Mouse (Mus musculus) brain, embryonic 18.5 days (tissue): ENCODE measurements at regions not wholly inside any gene's neighbourhood (a gene's known extent, or its start where the extent isn't known, plus 50 kb on each side); places are given as distances from the start of the nearest gene placed in this dataset.
A peak's percentile ranks its signal among the peaks of the same experiment; 100 is the strongest.
"Not testable (repeated sequence)": the region's sequence is repeated elsewhere in the genome, so short reads cannot be mapped to it uniquely, and the experiment has no call there.

Experiments used
- DNase-seq: peaks from one replicate; pipeline ENCODE4 v3.0.0-alpha.2; 2012; ENCODE audit warnings: low read depth, low spot score

DNA sequence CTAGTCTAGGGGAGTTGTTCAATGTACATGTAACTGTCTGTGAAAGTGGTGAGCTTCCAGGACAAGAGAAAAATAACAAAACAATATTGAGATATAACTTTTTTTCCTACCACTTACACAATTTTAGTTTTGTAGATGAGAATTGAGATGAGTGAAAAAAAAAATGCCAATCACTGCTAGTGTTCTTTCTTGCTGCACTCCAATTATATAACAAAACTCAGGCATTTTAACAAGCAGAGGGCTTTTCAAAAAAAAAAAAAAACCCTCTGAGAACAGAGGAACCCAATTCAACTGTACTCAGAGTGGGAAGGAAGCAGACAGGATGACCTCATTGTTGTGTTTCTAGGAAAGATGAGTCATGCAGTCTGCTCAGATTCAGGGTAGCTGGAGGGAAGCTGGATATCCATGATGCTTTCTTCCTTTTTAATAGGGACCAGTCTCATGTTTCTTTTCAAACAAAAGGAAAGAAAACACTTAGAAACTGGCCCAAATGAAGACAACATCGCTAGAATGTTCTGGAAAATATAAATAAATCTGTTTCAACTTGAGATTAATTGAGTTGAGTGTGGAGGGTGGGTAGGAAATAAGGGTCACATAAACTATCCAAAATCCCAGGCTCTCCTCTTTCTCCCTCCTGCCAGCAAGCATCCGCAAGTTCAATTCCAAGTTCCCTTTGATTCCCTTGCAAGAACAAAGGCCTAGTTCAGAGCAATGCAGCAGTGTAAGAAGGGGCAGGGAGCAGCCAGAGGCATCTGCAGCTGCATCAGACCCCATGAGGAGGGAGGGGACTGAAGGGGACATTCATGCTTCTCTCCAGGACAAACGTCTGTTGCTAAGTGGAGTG is 250.6 kb downstream of the Trib2 start:
- no peak for DNase-seq

DNA sequence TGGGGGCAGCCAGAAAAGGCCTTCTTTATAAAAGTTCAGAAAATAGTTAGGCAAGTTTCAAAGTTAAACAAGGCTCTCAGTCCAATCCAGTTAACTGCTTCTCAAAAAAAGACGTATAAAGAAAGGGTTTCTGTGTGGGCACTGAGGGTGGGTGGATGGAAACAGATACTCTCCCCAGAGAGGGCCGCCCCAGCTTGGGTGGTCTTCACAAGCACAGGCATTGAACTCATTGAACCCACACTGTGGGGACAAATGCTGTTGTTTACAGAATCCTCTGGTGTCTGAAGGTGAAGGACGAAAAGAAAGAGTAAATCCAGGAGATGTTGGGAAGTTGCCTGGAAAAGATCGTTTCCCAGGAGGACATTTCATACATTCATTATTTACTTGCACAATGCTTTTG is 253.9 kb downstream of the Trib2 start:
- DNase-seq = no peak

DNA sequence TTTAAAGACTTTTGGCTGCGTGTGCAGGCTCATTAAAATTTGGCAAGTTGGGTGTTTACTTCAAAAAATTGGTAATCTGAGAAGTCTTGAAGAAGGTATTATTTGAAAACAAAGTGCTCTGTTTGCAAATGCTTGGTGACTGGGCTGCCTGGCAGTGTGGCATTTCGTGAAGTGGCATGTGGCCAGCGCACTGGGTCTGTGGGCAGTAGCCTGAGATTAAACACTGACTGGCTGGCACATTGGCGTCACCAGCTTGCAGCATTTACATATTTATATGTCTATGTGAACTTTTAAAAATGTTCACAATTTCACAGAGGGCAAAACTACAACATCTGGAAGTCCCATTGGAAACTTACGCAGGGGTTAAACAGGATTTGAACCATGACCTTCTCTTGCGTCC is 261.3 kb downstream of the Trib2 start:
- DNase-seq = no peak

DNA sequence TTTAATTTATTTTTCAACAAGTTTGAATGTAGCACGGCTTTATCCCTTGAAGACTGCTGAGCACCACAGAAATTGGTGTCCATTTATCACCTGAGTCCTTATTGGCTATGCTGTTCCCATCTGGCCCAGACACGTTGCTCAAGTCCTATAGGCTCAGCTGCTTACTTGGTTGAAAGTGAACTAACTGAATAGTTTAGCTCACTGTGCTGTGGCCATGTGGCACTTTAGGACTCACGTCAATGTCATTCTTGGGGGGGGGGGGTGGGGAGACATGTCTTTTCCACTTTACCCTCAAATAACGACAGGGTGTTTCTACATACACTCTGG is 263.1 kb downstream of the Trib2 start:
- DNase-seq = no peak

DNA sequence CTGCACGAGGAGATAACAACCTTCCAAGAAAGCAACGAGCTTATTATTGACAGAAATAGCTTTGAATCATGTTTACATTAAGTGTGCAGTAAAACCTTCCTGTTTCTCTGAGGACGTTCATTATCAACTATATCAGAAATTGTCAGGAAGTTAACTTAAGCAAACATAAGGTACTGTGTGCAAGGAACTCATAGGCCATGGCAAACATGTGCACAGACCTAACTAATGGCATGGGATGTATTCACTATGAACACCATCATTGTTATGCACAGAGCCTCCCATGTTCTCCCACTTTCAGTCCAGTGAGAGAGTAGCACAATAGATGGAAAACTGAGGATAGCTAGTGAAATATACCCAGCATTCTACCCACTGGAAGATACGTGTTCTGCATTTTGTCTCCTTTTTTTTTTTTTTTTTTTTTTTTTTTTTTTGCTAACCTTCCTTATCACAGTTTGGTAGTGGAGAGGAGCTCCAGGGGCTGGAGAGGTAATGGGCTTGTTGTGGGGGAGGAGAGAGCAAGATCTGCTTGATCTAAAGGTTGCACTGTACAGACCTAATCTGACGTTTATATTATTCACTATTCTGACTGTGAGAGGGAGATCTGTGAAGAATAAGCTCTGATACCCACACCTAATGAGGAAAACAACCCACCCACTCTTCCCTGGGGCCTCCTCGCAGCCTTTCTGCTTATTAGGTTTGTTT is 263.6 kb downstream of the Trib2 start:
- no peak for DNase-seq

DNA sequence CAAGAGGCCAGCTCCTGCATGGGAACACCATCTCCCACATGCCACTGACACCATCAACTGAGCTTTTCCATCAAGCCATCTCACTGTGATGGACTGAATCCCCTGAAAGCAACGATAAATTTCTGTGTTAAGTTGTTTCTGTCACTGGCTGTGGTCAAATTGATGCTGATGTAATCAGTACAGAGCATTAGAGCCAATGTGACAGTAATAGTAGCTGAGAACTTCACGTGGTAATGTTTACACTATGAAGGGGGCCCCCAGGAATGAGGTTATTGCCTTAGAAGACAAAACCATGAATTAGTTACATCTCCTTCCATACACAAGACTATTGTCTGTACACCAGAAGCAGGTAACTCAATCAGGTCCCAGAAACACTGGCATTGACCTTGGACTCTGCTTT is 264.5 kb downstream of the Trib2 start:
- DNase-seq = no peak

DNA sequence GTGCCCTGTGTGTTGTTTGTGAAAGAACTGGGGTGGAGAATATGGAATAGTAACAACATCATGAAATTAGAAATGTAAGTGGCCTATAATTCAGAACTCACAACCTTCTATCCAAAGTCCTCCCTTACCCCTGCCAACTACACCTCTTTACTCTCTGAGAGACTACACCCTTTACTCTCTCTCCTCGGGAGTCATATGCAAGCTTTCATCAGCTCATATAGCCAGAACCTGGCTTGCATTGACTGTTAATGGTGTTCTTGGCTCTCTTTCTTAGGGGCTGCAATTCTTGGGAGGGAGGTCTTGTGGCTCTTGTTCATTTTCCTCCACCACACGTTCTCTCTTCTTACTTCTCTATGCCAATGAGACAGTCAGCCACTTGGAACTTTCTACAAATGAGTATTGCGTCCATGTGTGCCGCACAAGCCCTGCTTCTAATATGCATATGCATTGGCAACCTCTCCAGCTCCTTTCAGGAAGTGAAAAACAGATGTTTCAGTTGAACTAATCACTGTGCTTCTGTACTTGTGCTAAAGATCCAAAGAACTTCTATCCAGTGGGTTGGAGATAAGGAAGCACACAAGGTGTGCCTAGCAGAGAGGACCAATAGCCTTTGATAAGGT is 265.3 kb downstream of the Trib2 start:
- no peak for DNase-seq

DNA sequence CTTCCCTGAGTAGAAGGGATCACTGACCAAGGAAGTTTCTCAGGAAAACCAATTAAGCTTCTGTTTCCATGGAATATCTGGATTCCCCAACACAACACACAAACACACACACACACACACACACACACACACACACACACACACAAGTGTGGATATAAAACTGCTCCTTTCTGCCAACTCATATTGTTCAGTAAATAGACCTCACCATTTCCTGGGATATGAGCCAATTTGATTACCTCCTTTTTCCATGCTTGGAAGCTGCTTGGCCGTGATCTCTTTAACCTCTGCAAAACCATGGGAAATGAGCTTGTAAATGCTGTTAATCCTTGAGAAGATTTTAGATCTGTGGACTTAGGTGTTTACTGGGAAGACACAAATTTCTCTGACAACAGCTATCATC is 272.4 kb downstream of the Trib2 start:
- no peak for DNase-seq

DNA sequence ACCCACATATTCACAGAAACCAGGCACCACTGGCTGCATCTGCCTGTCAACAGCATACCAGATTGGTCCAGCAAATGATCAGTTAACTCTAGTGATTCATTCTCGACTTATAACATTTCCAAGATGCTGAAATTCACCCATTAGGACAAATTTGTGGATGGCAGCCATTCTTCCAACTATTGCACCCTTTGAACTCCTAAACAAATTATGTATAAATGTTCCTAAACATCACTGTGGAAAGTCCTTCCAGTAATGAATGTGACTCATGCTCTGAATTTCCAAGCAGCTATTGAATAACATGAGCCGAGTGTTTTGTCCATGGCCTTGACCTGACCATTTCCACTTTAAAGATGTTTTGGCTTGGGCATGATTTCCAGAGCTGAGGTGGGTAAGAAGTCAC is 274.2 kb downstream of the Trib2 start:
- no peak for DNase-seq

DNA sequence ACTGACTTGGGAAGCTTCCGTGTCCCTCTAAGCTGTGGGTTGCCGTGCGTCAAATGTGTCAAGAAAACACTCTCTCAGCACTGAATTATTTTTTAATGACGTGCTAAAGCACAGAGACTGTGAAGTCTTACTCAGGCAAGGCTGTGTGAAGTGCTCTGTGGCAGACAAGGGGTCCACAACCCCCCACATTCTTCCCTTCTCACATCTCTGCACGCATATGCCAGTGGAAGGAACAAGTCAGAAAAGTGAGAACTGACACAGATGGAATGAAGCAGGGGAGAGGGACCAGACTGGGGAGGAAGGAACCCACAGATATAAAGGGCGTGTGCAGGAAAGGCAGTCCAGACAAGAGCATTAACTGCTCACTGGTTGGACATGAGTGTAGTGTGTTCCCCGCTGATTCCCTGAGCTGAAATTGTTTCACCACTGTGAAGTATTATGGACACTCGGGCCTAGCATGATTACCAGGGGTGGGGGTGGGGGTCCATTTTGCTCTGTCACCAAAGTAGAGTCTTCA is 279.8 kb downstream of the Trib2 start:
- DNase-seq = no peak

DNA sequence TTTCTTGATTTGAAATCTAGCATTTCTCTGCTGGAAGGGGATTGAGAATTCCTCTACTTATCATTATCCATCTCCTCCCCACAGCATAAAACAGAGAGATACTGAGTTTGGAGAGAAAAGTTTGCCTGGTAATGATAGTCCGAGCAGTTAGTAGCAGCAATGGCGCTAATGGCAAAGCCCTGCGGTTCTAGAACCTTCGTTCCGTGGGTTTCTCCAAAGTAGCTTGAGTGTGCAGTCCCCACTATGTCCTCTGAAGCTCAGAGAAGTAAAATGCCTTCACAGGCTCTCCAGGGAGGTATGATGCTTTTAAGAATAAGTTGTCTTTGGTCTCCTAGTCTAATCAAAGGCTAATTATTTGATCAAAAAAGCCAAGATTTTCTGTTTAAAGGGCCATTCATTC is 280.5 kb downstream of the Trib2 start:
- no peak for DNase-seq

DNA sequence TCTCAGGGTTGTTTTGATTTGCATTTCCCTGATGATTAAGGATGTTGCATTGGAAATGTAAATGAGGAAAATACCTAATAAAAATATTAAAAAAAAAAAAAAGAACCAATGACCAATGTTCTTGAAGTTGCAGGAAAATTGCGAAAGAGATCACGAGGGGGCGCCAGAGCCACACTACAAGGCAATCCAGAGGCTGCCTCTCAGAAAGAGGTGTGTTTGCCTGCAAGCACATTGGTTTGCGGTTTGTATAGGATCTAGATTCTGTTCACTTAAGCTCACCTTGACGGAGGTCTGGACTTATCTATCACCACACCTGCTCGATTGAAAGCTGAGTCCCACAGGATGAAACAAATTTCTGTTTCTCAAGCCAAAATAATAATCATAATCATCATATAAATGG is 280.9 kb downstream of the Trib2 start:
- peak; percentile 69 for DNase-seq

DNA sequence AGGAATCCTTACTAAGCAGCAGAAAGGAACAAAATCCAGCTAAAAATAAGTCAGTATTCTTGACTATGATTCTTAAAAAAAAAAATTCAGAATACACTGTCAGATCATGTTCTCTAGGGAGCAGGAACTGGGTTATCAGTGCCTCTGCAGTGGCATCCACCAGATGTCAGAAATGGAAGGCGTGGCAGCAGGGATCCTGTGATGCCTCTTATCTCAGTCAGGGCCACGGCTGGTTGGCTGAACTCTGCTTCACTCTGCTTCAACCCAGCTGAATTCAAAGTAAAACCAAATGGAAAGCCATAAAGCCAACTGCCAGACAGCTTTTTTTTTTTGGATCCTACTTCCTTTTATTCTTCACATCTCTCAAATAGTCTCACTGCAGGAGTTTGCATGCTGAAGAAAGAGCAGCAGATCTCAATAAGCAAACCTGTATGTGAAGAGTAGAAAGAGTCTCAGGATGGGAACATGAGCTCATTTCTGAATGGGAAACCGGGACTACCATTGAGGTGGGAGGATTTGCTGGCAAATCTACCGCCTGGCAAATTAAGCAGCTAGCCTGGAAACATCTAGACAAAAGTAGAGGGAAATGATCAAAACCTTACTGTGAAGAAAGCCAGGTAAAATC is 295.8 kb downstream of the Trib2 start:
- DNase-seq = no peak

DNA sequence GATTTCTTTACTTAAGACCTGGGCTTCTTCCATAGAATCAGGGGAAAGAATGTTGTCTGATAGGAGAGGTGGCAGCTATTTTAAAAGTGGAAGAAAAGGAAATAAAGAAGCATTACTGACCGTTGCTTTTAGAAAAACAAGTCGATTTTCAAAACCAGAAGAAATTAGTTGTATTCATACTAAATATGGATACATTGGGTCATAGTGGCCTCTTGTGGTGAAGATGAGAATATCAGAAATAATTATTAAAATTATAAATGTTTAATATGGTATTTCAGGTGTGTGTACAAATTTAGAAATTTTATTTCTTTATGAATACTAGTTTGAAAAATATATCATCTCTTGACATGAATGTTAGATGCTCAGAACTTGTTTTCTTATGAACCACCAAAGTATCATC is 304.7 kb downstream of the Trib2 start:
- no peak for DNase-seq

DNA sequence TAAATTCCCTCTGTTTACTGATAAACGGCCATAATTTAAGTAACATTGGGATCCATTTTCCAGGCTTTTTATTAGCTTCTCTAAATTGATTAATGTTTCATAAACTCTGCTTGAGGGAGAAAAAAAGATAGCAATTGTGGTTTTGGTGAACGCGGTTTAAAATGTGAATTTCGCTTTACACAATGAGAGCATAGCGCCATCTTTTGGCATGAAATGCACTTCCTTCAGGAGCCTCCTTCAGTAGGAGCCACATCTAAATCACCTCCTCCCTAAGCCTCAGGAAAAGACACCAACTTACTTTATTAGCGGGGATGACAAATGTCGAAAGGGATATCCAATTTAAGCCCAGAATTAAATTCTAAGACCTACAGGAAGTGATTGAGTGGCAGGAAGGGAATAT is 309.1 kb downstream of the Trib2 start:
- DNase-seq = peak; percentile 56

DNA sequence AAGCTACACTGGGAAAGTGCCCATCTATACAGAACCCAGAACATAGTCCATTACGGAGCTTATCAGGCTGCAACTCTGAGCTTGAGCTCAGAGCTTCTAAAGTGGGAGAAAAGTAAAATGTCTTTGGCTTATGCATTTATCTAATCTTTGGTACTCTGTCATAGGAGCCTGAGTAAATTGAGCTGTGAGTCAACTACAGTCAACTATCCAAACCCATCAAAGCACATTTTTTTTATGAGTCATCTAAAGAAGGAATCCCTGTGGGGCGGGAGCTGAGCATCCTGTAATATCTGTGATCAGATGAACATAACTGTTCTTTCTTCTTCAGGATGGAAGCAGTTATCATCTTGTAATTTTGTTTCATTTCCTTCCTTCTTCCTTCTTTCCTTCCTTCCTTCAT is 323.1 kb downstream of the Trib2 start:
- no peak for DNase-seq

DNA sequence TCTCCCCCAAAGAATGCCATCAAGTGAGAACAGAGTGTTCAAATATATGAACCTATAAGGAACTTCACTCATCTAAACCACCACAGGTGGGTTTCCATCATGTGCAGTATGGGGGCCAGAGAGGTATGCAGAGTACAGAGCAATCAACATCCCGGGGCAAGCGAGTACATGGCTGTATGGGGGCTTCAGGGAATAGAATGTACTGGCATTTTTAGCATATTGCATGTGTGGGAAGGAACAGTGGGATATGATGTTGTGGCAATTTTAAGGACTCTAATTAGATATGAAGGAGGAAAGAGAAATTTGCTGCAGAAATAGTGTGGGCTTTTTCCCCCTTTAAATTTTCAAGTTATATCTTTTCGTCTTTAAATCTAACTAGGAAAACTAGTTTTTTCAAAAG is 344.0 kb downstream of the Trib2 start:
- no peak for DNase-seq

DNA sequence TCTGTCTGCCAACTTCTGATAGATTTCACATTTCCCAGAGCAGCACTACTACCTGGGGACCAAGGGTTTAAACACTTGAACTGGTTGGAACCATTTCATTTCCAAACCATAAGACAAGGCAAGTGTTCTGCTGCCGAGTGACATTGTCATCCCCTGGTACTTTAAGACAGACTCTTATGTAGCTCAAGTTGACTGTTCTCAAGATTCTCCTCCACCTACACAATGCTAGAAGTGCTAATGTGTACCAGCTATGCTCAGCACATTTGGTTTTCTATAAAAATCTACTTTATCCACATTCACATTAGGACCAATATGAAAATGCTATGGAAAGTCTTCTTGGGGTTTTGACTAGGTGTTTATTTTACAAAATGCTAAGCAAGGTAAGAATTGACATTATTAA is 357.3 kb downstream of the Trib2 start:
- no peak for DNase-seq

DNA sequence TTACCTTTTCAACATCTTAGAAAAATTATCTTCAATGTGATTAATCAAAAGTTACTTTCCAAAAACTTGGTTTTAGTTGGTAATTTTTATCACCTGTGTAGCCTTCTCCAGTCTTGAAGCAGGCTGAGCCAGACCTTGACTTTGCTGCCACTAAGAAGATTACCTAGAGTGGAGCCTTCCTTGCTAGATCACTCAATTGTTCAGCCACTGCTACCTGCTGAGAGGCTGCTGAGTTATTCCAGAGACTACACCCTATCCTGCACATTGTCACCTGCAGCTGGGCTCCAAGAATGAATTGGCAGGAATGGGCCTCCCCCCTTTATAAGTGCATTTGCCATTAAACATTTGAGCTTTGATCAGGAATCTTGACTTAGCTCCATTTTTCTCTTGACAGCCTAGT is 360.4 kb downstream of the Trib2 start:
- DNase-seq = not testable (repeated sequence)

DNA sequence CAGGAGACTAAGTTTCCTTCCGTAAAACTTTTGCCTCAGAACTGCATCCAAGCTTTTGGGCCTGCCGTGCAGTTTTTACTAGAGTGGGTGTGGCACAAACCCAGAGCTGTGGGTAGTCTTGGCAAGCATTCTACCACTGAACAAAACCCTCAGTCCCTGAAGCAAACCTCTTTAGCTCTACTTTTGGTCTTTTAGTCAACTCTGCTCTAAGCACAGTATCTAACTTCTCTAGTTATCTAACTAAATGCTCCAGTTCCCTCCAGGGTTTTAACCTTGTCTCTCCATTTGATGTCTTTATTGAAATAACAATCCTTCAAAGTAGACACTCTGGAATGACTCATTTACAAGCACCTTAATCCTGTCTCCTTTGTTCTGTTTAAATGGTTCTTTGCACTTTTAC is 361.0 kb downstream of the Trib2 start:
- no peak for DNase-seq

DNA sequence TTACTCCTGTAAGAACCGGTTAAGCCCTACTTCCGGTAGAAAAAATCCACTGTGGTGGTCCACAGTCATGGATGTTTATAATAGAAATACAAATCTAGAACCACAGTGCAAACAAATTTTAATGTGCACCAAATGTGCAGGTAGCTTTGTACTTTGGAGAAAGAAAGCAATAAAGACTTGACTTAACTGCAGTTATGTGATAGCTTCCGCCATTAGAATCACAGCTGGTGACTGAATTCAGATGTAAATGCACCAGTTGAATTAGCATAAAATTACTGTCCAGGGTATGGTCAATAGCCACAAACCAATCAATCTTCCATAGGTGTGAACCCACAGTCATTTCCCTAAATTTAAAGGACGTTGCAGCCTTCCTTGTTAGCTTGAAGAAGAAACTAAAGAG is 367.2 kb downstream of the Trib2 start:
- DNase-seq = no peak

DNA sequence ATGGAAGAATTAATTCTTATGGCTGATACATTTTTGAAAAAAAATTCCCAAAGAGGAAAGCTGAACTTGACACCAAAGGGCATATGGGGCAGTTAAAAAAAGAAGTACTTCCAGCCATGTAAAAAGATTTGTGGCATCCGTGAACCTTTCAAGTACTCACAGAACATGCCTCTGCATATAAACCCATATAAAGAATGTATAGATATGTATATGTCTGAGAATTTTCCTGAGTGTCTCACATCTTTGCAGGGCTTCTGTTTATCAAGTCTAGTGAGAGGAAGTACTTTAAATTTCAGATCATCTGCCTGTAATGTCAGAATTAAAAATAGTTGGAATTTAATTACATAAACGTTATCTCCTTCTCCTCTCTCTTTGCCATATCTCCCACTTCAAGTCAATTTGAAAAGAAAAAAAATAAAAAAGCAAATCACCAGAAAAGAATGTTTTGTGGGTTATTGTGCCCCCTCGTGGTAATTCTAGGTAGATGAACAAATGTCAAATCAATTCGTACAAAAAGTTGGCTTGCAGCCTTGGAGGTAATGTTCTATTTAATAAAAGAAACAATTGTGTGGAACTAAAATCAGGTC is 400.4 kb downstream of the Trib2 start:
- DNase-seq = peak; percentile 58
